Mouse (Mus musculus) midbrain, embryonic 16.5 days (tissue): ENCODE measurements around the gene Mvk. TPM values are rescaled to one million over a fixed set of nuclear protein-coding genes. Genes with fewer than 3 reads are reported as not detected.
A peak's percentile ranks its signal among the peaks of the same experiment; 100 is the strongest.

Source experiments
- ATAC-seq: fragments of 200-750 bp; cut with Nextera tagmentation; 2 replicates; pipeline ENCODE4 v1.8.0; 2017; ENCODE audit warnings: moderate TSS enrichment
- H3K27ac ChIP-seq: fragments of 300-500 bp; sonication (generic); 2 replicates; pipeline ENCODE4 v1.5.1; 2014; ENCODE audit warnings: mild to moderate bottlenecking, low read length, mixed read lengths
- H3K27me3 ChIP-seq: fragments of 300-500 bp; sonication (generic); 2 replicates; pipeline ENCODE4 v1.6.1; 2014; ENCODE audit warnings: low read depth, low read length, mixed read lengths; ENCODE audit not compliant: control insufficient read depth, insufficient read depth
- H3K36me3 ChIP-seq: fragments of 300-500 bp; sonication (generic); 2 replicates; pipeline ENCODE4 v1.6.1; 2014; ENCODE audit warnings: mild to moderate bottlenecking, low read length, moderate library complexity, mixed read lengths; ENCODE audit not compliant: control insufficient read depth, insufficient read depth
- H3K4me1 ChIP-seq: fragments of 300-500 bp; sonication (generic); 2 replicates; pipeline ENCODE4 v1.6.1; 2014; ENCODE audit warnings: mild to moderate bottlenecking, low read length, mixed read lengths; ENCODE audit not compliant: control insufficient read depth, insufficient read depth
- H3K4me2 ChIP-seq: fragments of 300-500 bp; sonication (generic); 2 replicates; pipeline ENCODE4 v1.6.1; 2014; ENCODE audit warnings: mild to moderate bottlenecking, low read length, mixed read lengths
- H3K4me3 ChIP-seq: fragments of 300-500 bp; sonication (generic); 2 replicates; pipeline ENCODE4 v1.5.1; 2014; ENCODE audit warnings: low read depth, mild to moderate bottlenecking, low read length, moderate library complexity, mixed read lengths
- H3K9ac ChIP-seq: fragments of 300-500 bp; sonication (generic); 2 replicates; pipeline ENCODE4 v1.6.1; 2014; ENCODE audit warnings: low read depth, low read length, mixed read lengths
- H3K9me3 ChIP-seq: fragments of 300-500 bp; sonication (generic); replicated peaks from 2 replicates; pipeline ENCODE4 v1.6.1; 2014; ENCODE audit warnings: mild to moderate bottlenecking, low read length, mixed read lengths; ENCODE audit not compliant: control insufficient read depth, poor library complexity, severe bottlenecking
- WGBS: fragments of 180-500 bp; shearing (Covaris S2); extraction: QIAGEN DNeasy Blood & Tissue Kit; methylation state at CpG from one replicate; pipeline ENCODE4 v1.1.7; 2014; 5-methylcytosine and 5-hydroxymethylcytosine counted together
- polyA plus RNA-seq: library from polyadenylated mRNA; unstranded; fragments of >200 nt; fragmentation: Nextera tagmentation; extraction: Ambion mirVana; gene quantifications from 2 replicates; pipeline ENCODE4 v1.2.1, GENCODE M21; 2015

The Mvk gene
- polyA plus RNA-seq, 1 experiment from 2014 or later, result 77.0 TPM

DNA sequence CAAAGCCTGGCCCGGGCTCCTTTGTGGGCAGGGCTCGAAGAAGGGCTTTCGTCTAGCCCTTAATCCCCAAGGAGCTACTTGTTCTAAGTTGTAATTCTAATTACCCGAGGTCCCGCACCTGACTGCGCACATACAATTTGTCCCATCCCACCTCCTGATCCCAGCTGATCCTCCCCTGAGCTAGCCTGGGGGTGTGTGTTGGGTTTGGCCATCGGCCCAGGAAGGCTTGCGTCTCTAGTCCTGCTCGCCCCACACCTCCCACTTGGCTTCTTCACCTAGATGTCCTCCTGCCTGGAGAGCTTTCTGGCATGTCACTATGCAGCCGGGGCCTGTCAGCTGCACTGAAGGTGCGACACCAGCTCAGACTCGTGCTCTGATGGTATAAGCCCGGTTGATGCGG lies 8.5 kb upstream of the Mvk start:
- Histone ChIP-seq H3K4me1 (no peaks in the 10 kb centered on the region), H3K27ac (no peak overlapping the region), H3K9me3 (no peaks in the 10 kb centered on the region), H3K27me3 (no peaks in the 10 kb centered on the region), H3K36me3 (peaks cover 6% of the 10 kb centered on the region; the same call in 1 of the 2 replicates), H3K9ac (no peak overlapping the region), H3K4me3 (no peak overlapping the region), H3K4me2 (no peak overlapping the region)
- ATAC-seq, result no peak
- 91% methylated on average over 14 of the region's 14 CpGs for WGBS

DNA sequence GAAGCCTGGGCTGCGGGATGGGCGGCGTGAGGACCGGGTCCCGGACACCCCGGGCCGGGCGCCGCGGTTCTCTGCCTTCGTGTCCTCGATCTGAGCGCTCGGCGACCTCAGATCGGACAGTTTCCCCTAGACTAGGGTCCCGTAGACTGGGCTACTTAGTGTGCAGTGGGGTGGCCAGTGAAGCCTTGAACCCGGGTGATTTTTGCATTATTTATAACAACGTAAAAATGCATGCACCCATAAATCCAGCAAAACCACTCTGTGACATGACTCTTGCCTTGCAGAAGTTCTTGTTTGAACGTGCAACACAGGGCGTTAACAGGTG lies 261 bp downstream of the Mvk start:
- H3K9me3 ChIP-seq, result no peaks in the 10 kb centered on the region
- no peak for ATAC-seq
- H3K27ac ChIP-seq, result peak overlapping the region; percentile 50
- peak overlapping the region; percentile 78 for H3K9ac ChIP-seq
- peak overlapping the region; percentile 91 for H3K4me3 ChIP-seq
- H3K36me3 ChIP-seq, result peaks cover 10% of the 10 kb centered on the region; the same call in 1 of the 2 replicates
- peak overlapping the region; percentile 93 for H3K4me2 ChIP-seq
- no peaks in the 10 kb centered on the region for H3K27me3 ChIP-seq
- WGBS, result under 1% methylated on average over 21 of the region's 21 CpGs
- peaks cover 8% of the 10 kb centered on the region for H3K4me1 ChIP-seq

DNA sequence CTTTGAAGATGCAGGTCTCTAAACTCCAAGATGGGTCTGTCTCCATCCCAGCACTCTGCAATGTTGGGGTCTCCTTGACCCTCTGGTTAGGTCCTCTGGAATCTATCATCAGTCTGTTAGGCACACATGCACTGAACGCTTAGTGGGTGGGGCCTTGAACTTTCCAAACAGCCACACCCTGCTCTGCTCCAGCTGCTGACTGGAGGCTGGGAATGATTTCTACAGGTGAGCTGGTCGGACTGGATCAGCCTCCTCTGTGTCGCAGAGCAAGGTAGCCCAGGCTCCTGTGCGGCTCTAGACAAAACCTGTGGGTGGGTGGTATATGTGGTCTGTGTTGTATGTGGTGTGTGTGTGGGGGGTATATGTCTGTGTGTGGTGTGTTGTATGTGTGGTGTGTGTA lies 4.9 kb downstream of the Mvk start:
- no peak for ATAC-seq

GRCm38 (mm10) chr5:114456287-114456686 lies 12.2 kb downstream of the Mvk start:
- Histone ChIP-seq H3K9ac (no peak overlapping the region), H3K36me3 (peaks cover 11% of the 10 kb centered on the region), H3K9me3 (no peaks in the 10 kb centered on the region), H3K4me3 (no peak overlapping the region), H3K27me3 (no peaks in the 10 kb centered on the region), H3K4me2 (no peak overlapping the region), H3K27ac (no peak overlapping the region), H3K4me1 (no peaks in the 10 kb centered on the region)
- ATAC-seq, result no peak
- WGBS, result 73% methylated on average over 9 of the region's 9 CpGs

More for the DNA sequence above, 4.9 kb downstream of the Mvk start:
- WGBS, result 88% methylated on average over 4 of the region's 4 CpGs
- Histone ChIP-seq H3K4me2 (no peak overlapping the region), H3K4me3 (no peak overlapping the region), H3K4me1 (peaks cover 8% of the 10 kb centered on the region), H3K27me3 (no peaks in the 10 kb centered on the region), H3K36me3 (peaks cover 24% of the 10 kb centered on the region), H3K27ac (no peak overlapping the region), H3K9me3 (no peaks in the 10 kb centered on the region), H3K9ac (no peak overlapping the region)

GRCm38 (mm10) chr5:114456995-114457605 lies 13.0 kb downstream of the Mvk start:
- ATAC-seq, result no peak
- Histone ChIP-seq H3K9me3 (no peaks in the 10 kb centered on the region), H3K27me3 (no peaks in the 10 kb centered on the region), H3K4me1 (no peaks in the 10 kb centered on the region), H3K4me3 (no peak overlapping the region), H3K9ac (no peak overlapping the region), H3K4me2 (no peak overlapping the region), H3K27ac (no peak overlapping the region), H3K36me3 (peaks cover 6% of the 10 kb centered on the region)
- 83% methylated on average over 16 of the region's 16 CpGs for WGBS

DNA sequence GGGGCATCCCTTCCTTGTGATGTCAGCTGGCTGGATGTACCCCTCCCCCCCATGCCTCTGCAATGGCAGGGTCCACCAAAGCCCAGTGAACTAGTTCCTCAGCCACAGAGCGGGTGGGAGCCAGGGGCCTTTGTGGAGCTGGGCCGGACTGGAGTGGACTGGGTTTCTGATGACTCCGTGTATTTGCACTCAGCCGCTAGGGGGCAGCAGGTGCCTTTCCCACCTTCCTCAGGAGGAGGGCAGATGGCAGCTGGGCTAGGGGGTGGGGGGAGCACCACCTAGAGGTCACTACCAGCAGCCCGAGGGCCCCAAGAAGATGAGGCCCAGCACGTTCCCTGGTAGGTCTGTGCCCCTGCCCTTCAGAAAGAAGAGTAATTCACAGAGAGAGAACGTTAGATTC lies 17.2 kb downstream of the Mvk start:
- Histone ChIP-seq H3K27ac (no peak overlapping the region), H3K27me3 (no peaks in the 10 kb centered on the region), H3K4me1 (peaks cover 8% of the 10 kb centered on the region), H3K4me3 (no peak overlapping the region), H3K4me2 (no peak overlapping the region), H3K36me3 (0 out of 2 replicates have a peak, but pooled peaks cover 3% of the 10 kb centered on the region), H3K9ac (no peak overlapping the region), H3K9me3 (no peaks in the 10 kb centered on the region)
- WGBS, result 7% methylated on average over 7 of the region's 7 CpGs
- ATAC-seq, result no peak; the same call in 1 of the 2 replicates

- no peaks in the 10 kb centered on the region for H3K27me3 ChIP-seq
- no peak overlapping the region for H3K4me2 ChIP-seq
- no peaks in the 10 kb centered on the region for H3K9me3 ChIP-seq
- peaks cover 18% of the 10 kb centered on the region for H3K4me1 ChIP-seq
- H3K27ac ChIP-seq, result no peak overlapping the region
- H3K36me3 ChIP-seq, result 0 out of 2 replicates have a peak, but pooled peaks cover 3% of the 10 kb centered on the region
- no peak overlapping the region for H3K4me3 ChIP-seq
- no peak overlapping the region for H3K9ac ChIP-seq
- ATAC-seq, result no peak
- WGBS, result 79% methylated on average over 24 of the region's 24 CpGs
These were observed 18.3 kb downstream of the Mvk start for GRCm38 (mm10) chr5:114462067-114463040.

- no peak for ATAC-seq
- no peak overlapping the region for H3K4me3 ChIP-seq
- no peak overlapping the region for H3K9ac ChIP-seq
- no peaks in the 10 kb centered on the region for H3K9me3 ChIP-seq
- WGBS, result 92% methylated on average over 2 of the region's 2 CpGs
- peaks cover 26% of the 10 kb centered on the region for H3K4me1 ChIP-seq
- no peaks in the 10 kb centered on the region for H3K27me3 ChIP-seq
- no peak overlapping the region for H3K27ac ChIP-seq
- no peaks in the 10 kb centered on the region for H3K36me3 ChIP-seq
- no peak overlapping the region for H3K4me2 ChIP-seq
These were observed 20.5 kb downstream of the Mvk start for GRCm38 (mm10) chr5:114464561-114464960.

- Histone ChIP-seq H3K4me1 (peaks cover 26% of the 10 kb centered on the region), H3K27ac (no peak overlapping the region), H3K36me3 (no peaks in the 10 kb centered on the region), H3K4me2 (no peak overlapping the region), H3K9me3 (no peaks in the 10 kb centered on the region), H3K4me3 (no peak overlapping the region), H3K27me3 (no peaks in the 10 kb centered on the region), H3K9ac (peak overlapping the region; percentile 7; the same call in 1 of the 2 replicates)
- WGBS, result 49% methylated on average over 7 of the region's 7 CpGs
- no peak for ATAC-seq
These were observed 21.6 kb downstream of the Mvk start for GRCm38 (mm10) chr5:114465641-114466040.
